Mouse (Mus musculus): ENCODE data around the gene 1700057G04Rik.

Gene 1700057G04Rik

DNA sequence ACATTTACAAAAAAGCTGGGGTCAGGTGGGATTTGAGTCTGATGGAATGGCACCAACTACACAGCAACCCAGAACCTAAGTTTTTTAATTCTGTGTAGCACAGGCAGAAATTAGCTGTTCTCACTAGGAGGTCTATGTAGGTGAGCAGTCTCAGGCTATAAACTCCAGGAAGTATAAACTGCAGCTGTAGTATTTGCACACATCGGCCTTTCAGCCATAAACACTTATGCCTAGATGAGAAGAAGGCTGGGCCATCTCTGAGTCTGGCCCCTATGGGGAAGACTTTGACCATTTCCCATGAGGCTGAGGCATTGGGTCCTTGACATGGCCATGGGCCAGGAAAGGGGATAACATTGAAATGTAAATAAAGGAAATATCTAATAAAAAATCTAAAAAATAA is 76.7 kb downstream of the 1700057G04Rik start:
- DNase-seq (ENCODE audit: low read depth, low spot score), result no peak

DNA sequence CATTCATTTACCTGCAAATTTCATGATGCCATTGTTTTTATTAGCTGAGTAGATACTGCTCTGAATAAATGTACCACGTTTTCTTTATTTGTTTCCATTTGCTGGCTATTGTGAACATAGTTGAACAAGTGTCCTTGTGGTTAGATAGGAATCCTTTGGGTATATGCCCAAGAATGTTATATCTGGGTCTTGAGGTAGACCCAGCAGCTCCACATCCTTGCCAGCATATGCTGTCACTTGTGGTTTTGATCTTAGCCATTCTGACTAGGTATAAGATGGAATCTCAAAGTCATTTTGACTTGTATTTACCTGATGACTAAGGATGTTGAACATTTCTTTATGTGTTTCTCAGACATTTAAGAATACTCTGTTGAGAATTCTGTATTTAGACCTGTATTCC is 77.7 kb downstream of the 1700057G04Rik start:
- DNase-seq (ENCODE audit: low read depth, low spot score), result no peak

GRCm38 (mm10) chr9:92387404-92387803 is 78.2 kb downstream of the 1700057G04Rik start:
- no peak for DNase-seq (ENCODE audit: low read depth, low spot score)

GRCm38 (mm10) chr9:92402628-92403027 is 93.5 kb downstream of the 1700057G04Rik start:
- no peak for DNase-seq (ENCODE audit: low read depth, low spot score)
